Mouse (Mus musculus): ENCODE data around the gene Kcnh7. TPM values are rescaled to one million over a fixed set of nuclear protein-coding genes. Genes with fewer than 3 reads are reported as not detected.

Kcnh7 gene
- polyA plus RNA-seq, 1 experiment = not detected

GRCm38 (mm10) chr2:63117209-63118193 is 66.6 kb downstream of the Kcnh7 start:
- H3K4me3 ChIP-seq (replicated peaks; ENCODE audit: control insufficient read depth, low read depth, low read length) = no peak overlapping the region
- WGBS = 69% methylated on average over 4 of the region's 4 CpGs
- TF ChIP-seq POLR2A (IDR thresholded peaks at IDR 0.05; ENCODE audit: borderline replicate concordance, control insufficient read depth, low read depth, low read length) (no peak), CTCF (IDR thresholded peaks at IDR 0.05; ENCODE audit: control insufficient read depth, insufficient read depth, low read length) (no peak)
- no peaks in the 10 kb centered on the region for H3K4me1 ChIP-seq (ENCODE audit: control insufficient read depth, insufficient read depth, low read length)
- no peak overlapping the region for H3K27ac ChIP-seq (ENCODE audit: control insufficient read depth, insufficient read depth, low read depth, low read length, poor library complexity)

DNA sequence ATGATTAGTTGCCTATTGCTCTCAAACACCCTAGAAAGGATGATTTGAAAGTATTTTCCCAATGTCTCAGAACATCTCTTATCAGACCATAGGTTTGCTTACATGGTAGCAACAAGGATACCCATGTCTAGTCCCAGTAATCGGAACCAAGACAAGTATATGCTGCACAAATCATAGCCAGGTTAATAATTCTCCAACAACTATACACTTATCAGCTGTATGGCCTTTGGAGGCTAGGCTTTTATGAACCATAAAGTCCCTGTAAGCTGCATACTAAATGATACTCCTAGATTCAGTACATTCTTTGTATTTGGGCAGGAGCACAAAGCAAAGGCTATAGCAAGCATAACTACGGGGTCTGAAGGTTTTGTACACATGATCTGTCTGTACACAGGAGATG is 78.1 kb downstream of the Kcnh7 start:
- TF ChIP-seq POLR2A (IDR thresholded peaks at IDR 0.05; ENCODE audit: borderline replicate concordance, control insufficient read depth, low read depth, low read length) (no peak), CTCF (IDR thresholded peaks at IDR 0.05; ENCODE audit: control insufficient read depth, insufficient read depth, low read length) (no peak)
- WGBS = 69% methylated on average over 2 of the region's 2 CpGs

DNA sequence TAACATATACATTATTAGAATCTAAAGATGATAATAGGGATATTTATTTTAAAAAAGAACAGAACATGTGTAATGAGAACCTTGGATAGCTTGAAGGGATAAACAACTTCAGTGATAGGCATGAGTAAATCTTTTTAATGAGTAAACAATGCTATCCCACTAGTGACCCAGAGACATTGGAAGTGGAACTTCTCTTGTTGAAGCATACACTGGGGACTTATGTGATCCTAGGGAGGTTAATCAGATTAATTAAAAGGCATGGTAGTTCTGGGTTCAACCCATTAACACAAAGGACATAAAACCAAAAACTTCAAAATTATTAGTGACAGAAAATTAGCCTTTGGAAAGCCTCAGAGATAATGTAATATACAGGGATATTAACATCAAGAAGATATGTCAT is 84.4 kb downstream of the Kcnh7 start:
- no peak for TF ChIP-seq CTCF (IDR thresholded peaks at IDR 0.05; ENCODE audit: control insufficient read depth, insufficient read depth, low read length)
- no peak for TF ChIP-seq POLR2A (IDR thresholded peaks at IDR 0.05; ENCODE audit: borderline replicate concordance, control insufficient read depth, low read depth, low read length)
- Histone ChIP-seq H3K27ac (ENCODE audit: control insufficient read depth, insufficient read depth, low read depth, low read length, poor library complexity) (no peak overlapping the region), H3K4me1 (ENCODE audit: control insufficient read depth, insufficient read depth, low read length) (no peaks in the 10 kb centered on the region), H3K4me3 (replicated peaks; ENCODE audit: control insufficient read depth, low read depth, low read length) (no peak overlapping the region)

More for the DNA sequence above, 78.1 kb downstream of the Kcnh7 start:
- Histone ChIP-seq H3K4me1 (ENCODE audit: control insufficient read depth, insufficient read depth, low read length) (no peaks in the 10 kb centered on the region), H3K4me3 (replicated peaks; ENCODE audit: control insufficient read depth, low read depth, low read length) (no peak overlapping the region), H3K27ac (ENCODE audit: control insufficient read depth, insufficient read depth, low read depth, low read length, poor library complexity) (no peak overlapping the region)

DNA sequence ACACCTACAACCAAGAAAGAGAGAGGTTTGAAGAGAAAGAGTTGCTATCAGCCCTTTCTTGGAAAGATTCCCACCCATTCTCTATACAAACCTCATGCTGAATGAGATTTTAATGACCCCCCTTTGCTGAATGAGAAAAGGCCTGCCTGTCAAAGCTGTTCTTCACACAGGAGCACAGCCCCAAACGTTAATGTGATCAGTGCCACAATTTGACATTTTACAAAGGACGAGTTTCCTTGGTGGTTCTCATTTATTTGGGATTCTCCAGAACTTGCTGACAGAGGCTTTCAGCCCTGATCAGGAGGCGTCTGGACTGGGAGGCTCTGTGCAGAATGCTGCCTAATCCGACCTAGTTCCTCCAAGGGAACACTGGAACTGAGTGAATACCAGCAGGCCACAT is 92.3 kb downstream of the Kcnh7 start:
- TF ChIP-seq POLR2A (IDR thresholded peaks at IDR 0.05; ENCODE audit: borderline replicate concordance, control insufficient read depth, low read depth, low read length) = no peak
- TF ChIP-seq CTCF (IDR thresholded peaks at IDR 0.05; ENCODE audit: control insufficient read depth, insufficient read depth, low read length) = no peak
- no peak overlapping the region for H3K27ac ChIP-seq (ENCODE audit: control insufficient read depth, insufficient read depth, low read depth, low read length, poor library complexity)
- H3K4me3 ChIP-seq (replicated peaks; ENCODE audit: control insufficient read depth, low read depth, low read length) = no peak overlapping the region
- no peaks in the 10 kb centered on the region for H3K4me1 ChIP-seq (ENCODE audit: control insufficient read depth, insufficient read depth, low read length)
- 56% methylated on average over 4 of the region's 4 CpGs for WGBS

GRCm38 (mm10) chr2:63090447-63090846 is 93.6 kb downstream of the Kcnh7 start:
- no peak overlapping the region for H3K27ac ChIP-seq (ENCODE audit: control insufficient read depth, insufficient read depth, low read depth, low read length, poor library complexity)
- H3K4me3 ChIP-seq (replicated peaks; ENCODE audit: control insufficient read depth, low read depth, low read length) = no peak overlapping the region
- no peak for TF ChIP-seq POLR2A (IDR thresholded peaks at IDR 0.05; ENCODE audit: borderline replicate concordance, control insufficient read depth, low read depth, low read length)
- TF ChIP-seq CTCF (IDR thresholded peaks at IDR 0.05; ENCODE audit: control insufficient read depth, insufficient read depth, low read length) = no peak
- H3K4me1 ChIP-seq (ENCODE audit: control insufficient read depth, insufficient read depth, low read length) = no peaks in the 10 kb centered on the region
- WGBS = 71% methylated on average over 2 of the region's 2 CpGs

GRCm38 (mm10) chr2:63058386-63058785 is 125.7 kb downstream of the Kcnh7 start:
- H3K4me3 ChIP-seq (replicated peaks; ENCODE audit: control insufficient read depth, low read depth, low read length) = no peak overlapping the region
- TF ChIP-seq POLR2A (IDR thresholded peaks at IDR 0.05; ENCODE audit: borderline replicate concordance, control insufficient read depth, low read depth, low read length) (no peak), CTCF (IDR thresholded peaks at IDR 0.05; ENCODE audit: control insufficient read depth, insufficient read depth, low read length) (no peak)
- WGBS = 86% methylated on average over 2 of the region's 2 CpGs
- no peak overlapping the region for H3K27ac ChIP-seq (ENCODE audit: control insufficient read depth, insufficient read depth, low read depth, low read length, poor library complexity)
- H3K4me1 ChIP-seq (ENCODE audit: control insufficient read depth, insufficient read depth, low read length) = no peaks in the 10 kb centered on the region

DNA sequence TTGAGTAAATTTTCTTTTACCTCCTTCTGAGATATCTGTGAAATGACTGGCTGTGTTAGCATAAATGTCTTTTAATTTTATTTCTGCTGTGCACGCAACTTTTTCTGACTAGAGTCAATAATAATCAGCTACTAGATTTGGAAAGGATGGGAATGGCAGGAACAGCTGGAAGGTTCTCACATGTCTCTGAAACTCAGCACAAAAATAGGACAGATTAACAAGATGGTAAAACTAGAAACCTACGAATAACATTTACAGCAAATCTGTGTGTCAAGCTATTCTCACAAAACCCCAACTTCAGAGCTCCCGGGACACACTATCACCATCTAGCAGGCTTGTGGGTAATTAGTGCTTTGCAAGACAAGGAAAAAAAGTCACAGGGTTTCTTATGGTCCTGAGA is 134.2 kb downstream of the Kcnh7 start:
- Histone ChIP-seq H3K4me3 (replicated peaks; ENCODE audit: control insufficient read depth, low read depth, low read length) (no peak overlapping the region), H3K27ac (ENCODE audit: control insufficient read depth, insufficient read depth, low read depth, low read length, poor library complexity) (no peak overlapping the region), H3K4me1 (ENCODE audit: control insufficient read depth, insufficient read depth, low read length) (no peaks in the 10 kb centered on the region)
- no peak for TF ChIP-seq POLR2A (IDR thresholded peaks at IDR 0.05; ENCODE audit: borderline replicate concordance, control insufficient read depth, low read depth, low read length)
- no peak for TF ChIP-seq CTCF (IDR thresholded peaks at IDR 0.05; ENCODE audit: control insufficient read depth, insufficient read depth, low read length)
- 79% methylated on average over 3 of the region's 3 CpGs for WGBS

- Histone ChIP-seq H3K27ac (ENCODE audit: control insufficient read depth, insufficient read depth, low read depth, low read length, poor library complexity) (no peak overlapping the region), H3K4me3 (replicated peaks; ENCODE audit: control insufficient read depth, low read depth, low read length) (no peak overlapping the region), H3K4me1 (ENCODE audit: control insufficient read depth, insufficient read depth, low read length) (no peaks in the 10 kb centered on the region)
- TF ChIP-seq CTCF (IDR thresholded peaks at IDR 0.05; ENCODE audit: control insufficient read depth, insufficient read depth, low read length) (no peak), POLR2A (IDR thresholded peaks at IDR 0.05; ENCODE audit: borderline replicate concordance, control insufficient read depth, low read depth, low read length) (no peak)
- WGBS = 79% methylated on average over 3 of the region's 3 CpGs
Observed at GRCm38 (mm10) chr2:63039718-63040117, 144.4 kb downstream of the Kcnh7 start.

Measured in bone marrow, adult 2 months (tissue).